Mouse (Mus musculus) gastrocnemius, postnatal 10 days (tissue): ENCODE results near the gene Nudcd3. TPM values are rescaled to one million over a fixed set of nuclear protein-coding genes. Genes with fewer than 3 reads are reported as not detected.
"Not testable (repeated sequence)": the region's sequence is repeated elsewhere in the genome, so short reads cannot be mapped to it uniquely, and the experiment has no call there.

Source experiments
- DNase-seq: peaks from one replicate; pipeline ENCODE4 v3.0.0; 2021; ENCODE audit warnings: mixed read lengths
- total RNA-seq, 2 experiments: library from RNA; stranded (reverse); gene quantifications; 2 replicates each; pipeline ENCODE4 v1.2.3; 2021

The Nudcd3 gene
- total RNA-seq, 2 experiments from 2014 or later: 57.6 to 59.3 TPM

GRCm38 (mm10) chr11:6123605-6124120 lies 76.6 kb downstream of the Nudcd3 start:
- no peak for DNase-seq

- DNase-seq: no peak
Observed at GRCm38 (mm10) chr11:6122631-6123030, 77.6 kb downstream of the Nudcd3 start.

- DNase-seq: no peak
Observed at GRCm38 (mm10) chr11:6120596-6120995, 79.6 kb downstream of the Nudcd3 start.

GRCm38 (mm10) chr11:6120001-6120400 lies 80.2 kb downstream of the Nudcd3 start:
- DNase-seq: no peak

GRCm38 (mm10) chr11:6119312-6119711 lies 80.9 kb downstream of the Nudcd3 start:
- no peak for DNase-seq

- no peak for DNase-seq
Observed at GRCm38 (mm10) chr11:6117956-6118355, 82.3 kb downstream of the Nudcd3 start.

- DNase-seq: no peak
Observed at GRCm38 (mm10) chr11:6111734-6112484, 88.3 kb downstream of the Nudcd3 start.

- DNase-seq: no peak
Observed at GRCm38 (mm10) chr11:6109990-6110389, 90.2 kb downstream of the Nudcd3 start.

GRCm38 (mm10) chr11:6108296-6108695 lies 91.9 kb downstream of the Nudcd3 start:
- DNase-seq: no peak

GRCm38 (mm10) chr11:6107722-6108121 lies 92.5 kb downstream of the Nudcd3 start:
- DNase-seq: no peak

- DNase-seq: no peak
Observed at GRCm38 (mm10) chr11:6104734-6105133, 95.5 kb downstream of the Nudcd3 start.

GRCm38 (mm10) chr11:6096637-6097036 lies 103.6 kb downstream of the Nudcd3 start:
- DNase-seq: not testable (repeated sequence)

GRCm38 (mm10) chr11:6086991-6087390 lies 113.2 kb downstream of the Nudcd3 start:
- DNase-seq: no peak

GRCm38 (mm10) chr11:6078737-6079136 lies 121.5 kb downstream of the Nudcd3 start:
- DNase-seq: no peak

GRCm38 (mm10) chr11:6075618-6076066 lies 124.6 kb downstream of the Nudcd3 start:
- DNase-seq: no peak

GRCm38 (mm10) chr11:6068181-6068957 lies 131.8 kb downstream of the Nudcd3 start:
- DNase-seq: no peak

GRCm38 (mm10) chr11:6067160-6067559 lies 133.1 kb downstream of the Nudcd3 start:
- DNase-seq: no peak

- DNase-seq: no peak
Observed at GRCm38 (mm10) chr11:6066176-6066575, 134.0 kb downstream of the Nudcd3 start, which contains the start of gene Camk2b. Gene Camk2b, minus strand, starts transcription at chr11:6066362.

GRCm38 (mm10) chr11:6065551-6066121 lies 134.6 kb downstream of the Nudcd3 start:
- DNase-seq: peak; percentile 59

- peak; percentile 26 for DNase-seq
Observed at GRCm38 (mm10) chr11:6065046-6065521, 135.1 kb downstream of the Nudcd3 start.

- no peak for DNase-seq
Observed at GRCm38 (mm10) chr11:6064215-6065045, 135.8 kb downstream of the Nudcd3 start.
